Mouse (Mus musculus): ENCODE data around the gene Nacc1. TPM values are rescaled to one million over a fixed set of nuclear protein-coding genes. Genes with fewer than 3 reads are reported as not detected.

Gene Nacc1
- total RNA-seq, 2 experiments from 2014 or later = 93.7 to 99.0 TPM

GRCm38 (mm10) chr8:84715893-84716468, 28.3 kb upstream of the Nacc1 start:
- no peak for DNase-seq (ENCODE audit: low spot score in 2 of 2)

GRCm38 (mm10) chr8:84714161-84714560, 26.5 kb upstream of the Nacc1 start:
- no peak for DNase-seq (ENCODE audit: low spot score in 2 of 2)

GRCm38 (mm10) chr8:84713381-84713780, 25.7 kb upstream of the Nacc1 start:
- DNase-seq (ENCODE audit: low spot score in 2 of 2) = no peak

GRCm38 (mm10) chr8:84712759-84713120, 25.1 kb upstream of the Nacc1 start:
- no peak for DNase-seq (ENCODE audit: low spot score in 2 of 2)

- DNase-seq (ENCODE audit: low spot score in 2 of 2) = no peak
Measured at GRCm38 (mm10) chr8:84711933-84712758, 24.5 kb upstream of the Nacc1 start.

GRCm38 (mm10) chr8:84711312-84711711, 23.6 kb upstream of the Nacc1 start:
- no peak for DNase-seq (ENCODE audit: low spot score in 2 of 2)

GRCm38 (mm10) chr8:84709931-84710330, 22.3 kb upstream of the Nacc1 start:
- DNase-seq (ENCODE audit: low spot score in 2 of 2) = no peak

GRCm38 (mm10) chr8:84708774-84709475, 21.3 kb upstream of the Nacc1 start:
- DNase-seq (ENCODE audit: low spot score in 2 of 2) = peak; percentile 85 to 88

- DNase-seq (ENCODE audit: low spot score in 2 of 2) = no peak
Measured at GRCm38 (mm10) chr8:84708071-84708541, 20.4 kb upstream of the Nacc1 start.

- DNase-seq (ENCODE audit: low spot score in 2 of 2) = no peak
Measured at GRCm38 (mm10) chr8:84707267-84707883, 19.7 kb upstream of the Nacc1 start.

- no peak for DNase-seq (ENCODE audit: low spot score in 2 of 2)
Measured at GRCm38 (mm10) chr8:84706610-84707266, 19.1 kb upstream of the Nacc1 start.

GRCm38 (mm10) chr8:84705960-84706359, 18.3 kb upstream of the Nacc1 start:
- DNase-seq (ENCODE audit: low spot score in 2 of 2) = no peak

- DNase-seq (ENCODE audit: low spot score in 2 of 2) = no peak
Measured at GRCm38 (mm10) chr8:84704867-84705831, 17.5 kb upstream of the Nacc1 start.

GRCm38 (mm10) chr8:84704356-84704755, 16.7 kb upstream of the Nacc1 start:
- peak in 1 of 2 experiments; percentile 58 for DNase-seq (ENCODE audit: low spot score in 2 of 2)

- no peak for DNase-seq (ENCODE audit: low spot score in 2 of 2)
Measured at GRCm38 (mm10) chr8:84703466-84704249, 16.0 kb upstream of the Nacc1 start.

- no peak for DNase-seq (ENCODE audit: low spot score in 2 of 2)
Measured at GRCm38 (mm10) chr8:84702963-84703465, 15.4 kb upstream of the Nacc1 start.

GRCm38 (mm10) chr8:84702561-84702960, 14.9 kb upstream of the Nacc1 start:
- DNase-seq (ENCODE audit: low spot score in 2 of 2) = no peak

- DNase-seq (ENCODE audit: low spot score in 2 of 2) = no peak
Measured at GRCm38 (mm10) chr8:84700941-84701911, 13.6 kb upstream of the Nacc1 start, which contains the start of gene Lyl1. Lyl1 (plus strand) TSS chr8:84701457.
